Mouse (Mus musculus) bone marrow, adult 2 months (tissue): ENCODE data around the gene Tac2.

Experiments used
- CTCF ChIP-seq: fragments of 200-500 bp; IDR thresholded peaks from 2 replicates; pipeline ENCODE4 v1.5.1; 2011; ENCODE audit warnings: low read length, control low read depth; ENCODE audit not compliant: control insufficient read depth, insufficient read depth
- POLR2A ChIP-seq: fragments of 200-500 bp; IDR thresholded peaks from 2 replicates; pipeline ENCODE4 v1.6.1; 2011; ENCODE audit warnings: low read depth, mild to moderate bottlenecking, control low read depth, low read length, borderline replicate concordance; ENCODE audit not compliant: control insufficient read depth

DNA sequence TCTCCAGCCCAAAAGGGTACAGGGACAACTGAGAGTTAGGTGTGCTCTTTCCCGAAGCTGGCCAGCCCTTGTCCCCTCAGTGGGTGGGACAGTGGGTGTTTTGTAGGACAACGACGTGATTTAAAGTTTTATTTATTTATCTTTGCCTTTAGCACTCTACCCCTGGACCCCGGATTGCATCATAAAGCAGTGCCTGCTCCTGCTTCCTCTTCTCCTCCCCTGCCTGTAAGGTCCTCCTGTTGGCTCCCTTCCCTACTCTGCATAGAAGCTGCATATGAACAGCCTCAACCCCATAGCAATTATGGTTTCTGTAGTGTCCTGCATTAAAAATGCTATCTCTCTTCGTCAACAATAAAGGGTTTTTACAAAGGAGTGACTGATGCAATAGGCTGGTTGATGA, 7.1 kb downstream of the Tac2 start:
- TF ChIP-seq CTCF (no peak), POLR2A (no peak)
